Mouse (Mus musculus) lung, adult 2 months (tissue): ENCODE results near the gene Galnt10.

Source experiments
- CTCF ChIP-seq: fragments of 200-500 bp; IDR thresholded peaks from 2 replicates; pipeline ENCODE4 v1.5.1; 2011; ENCODE audit warnings: mild to moderate bottlenecking, low read length, control low read depth; ENCODE audit not compliant: insufficient read depth
- POLR2A ChIP-seq: fragments of 200-500 bp; IDR thresholded peaks from 2 replicates; pipeline ENCODE4 v1.6.1; 2011; ENCODE audit warnings: low read depth, mild to moderate bottlenecking, control low read depth, low read length, borderline replicate concordance; ENCODE audit errors: extremely low read depth

GRCm38 (mm10) chr11:57645847-57646246 is 605 bp downstream of the Galnt10 start:
- no peak for TF ChIP-seq POLR2A
- TF ChIP-seq CTCF, result no peak
